Mouse (Mus musculus) naive thymus-derived CD4-positive, alpha-beta T cell, adult 5 months (primary cell): ENCODE data around the gene Zfp712. TPM values are rescaled to one million over a fixed set of nuclear protein-coding genes. Genes with fewer than 3 reads are reported as not detected.

ENCODE experiments used
- polyA plus RNA-seq: library from polyadenylated mRNA; unstranded; fragments of 100-300 nt; shearing (Covaris generic); gene quantifications from one replicate; pipeline ENCODE4 v1.2.1, GENCODE M21; 2017

The Zfp712 gene
- polyA plus RNA-seq = 4.1 TPM

DNA sequence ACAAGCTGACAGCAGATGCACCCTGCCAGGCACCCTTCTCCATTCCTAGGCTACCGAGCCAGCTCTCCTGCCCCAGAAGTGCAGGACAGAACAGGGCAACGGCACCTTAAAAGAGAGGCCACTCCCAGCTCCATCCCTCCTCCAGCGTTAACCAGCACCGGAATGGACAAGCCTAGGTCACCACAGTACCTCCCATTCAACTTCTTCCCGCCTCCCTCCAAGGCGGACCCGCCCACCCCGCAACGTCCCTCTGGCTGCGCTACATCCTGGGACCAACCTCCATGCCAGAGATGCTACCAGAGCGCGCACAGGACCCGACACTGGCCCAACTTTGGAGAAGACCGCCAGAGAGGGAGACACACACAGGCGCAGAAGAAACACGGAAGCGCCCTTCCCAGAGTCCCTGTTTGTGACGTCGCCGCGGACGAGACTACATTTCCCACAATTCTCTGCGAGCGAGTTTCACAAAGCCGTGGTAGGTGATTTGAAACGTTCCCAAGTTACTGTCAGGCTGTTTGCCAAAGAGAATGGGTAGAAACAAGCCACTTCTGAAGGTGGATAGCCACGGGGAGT, at the start of gene Zfp712:
Gene Zfp712, minus strand, starts transcription at position 385 of the 573 bp plus-strand sequence.

DNA sequence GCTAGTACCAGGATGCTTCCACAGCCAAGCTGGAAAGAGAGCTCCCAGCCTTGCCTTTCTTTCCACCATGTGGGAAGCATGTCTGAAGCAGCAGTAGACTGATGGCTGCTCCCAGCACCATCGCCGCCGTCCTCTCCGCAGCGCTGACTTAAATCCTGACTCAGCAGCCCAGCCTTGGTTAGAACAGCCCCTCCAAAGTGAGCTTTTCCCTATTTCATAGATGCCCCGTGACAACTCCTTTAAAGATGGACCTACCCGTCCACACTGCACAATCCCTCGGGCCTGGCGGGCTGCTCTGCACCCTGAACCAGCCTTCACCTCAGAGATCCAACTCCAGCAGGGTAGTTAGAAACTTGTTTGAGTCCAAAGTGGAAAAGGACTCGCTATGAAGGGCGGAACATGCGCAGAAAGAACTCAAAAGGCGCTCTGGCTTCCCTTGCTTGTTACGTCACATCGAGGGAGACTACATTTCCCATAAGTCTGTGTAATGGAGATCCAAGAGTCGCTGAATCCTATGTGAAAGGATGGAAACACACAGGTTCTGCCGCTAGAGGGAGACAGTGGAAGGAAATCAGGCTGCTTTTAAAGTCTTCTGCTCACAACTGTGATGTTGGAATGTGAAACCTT, 47.3 kb upstream of the Zfp712 start, which contains the start of gene Gm28557:
Gene Gm28557, minus strand, starts transcription at position 411 of the 627 bp plus-strand sequence.

DNA sequence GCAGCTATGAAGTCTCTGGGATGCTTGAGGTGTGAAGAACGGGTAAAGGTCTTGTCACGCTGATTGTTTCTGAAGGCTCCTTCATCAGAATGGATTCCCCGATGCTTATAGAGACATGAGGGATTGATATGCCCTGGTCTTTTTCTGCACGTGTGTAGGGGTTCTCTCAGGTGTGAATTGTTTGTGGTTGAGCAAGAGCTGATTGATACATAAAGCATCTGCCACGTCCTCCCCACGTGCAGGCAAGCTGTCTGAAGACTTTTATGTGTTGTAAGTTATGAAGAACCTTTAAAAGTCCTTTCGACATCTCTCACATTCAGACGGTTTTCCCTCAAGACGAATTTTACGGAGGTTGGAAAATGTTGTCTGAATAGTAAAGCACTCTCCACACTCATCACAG, 36.9 kb upstream of the Zfp712 start, which contains the start of gene Zfp708:
Gene Zfp708, minus strand, starts transcription at position 101 of the 400 bp plus-strand sequence.

Other genes starting within 250 kb of the Zfp712 start
- 1.1 TPM for gene Gm10767, start 156.3 kb downstream of the Zfp712 start, polyA plus RNA-seq
- gene Zfp708, start 36.8 kb upstream of the Zfp712 start, polyA plus RNA-seq = 1.5 TPM
- gene Gm28557, start 47.4 kb upstream of the Zfp712 start, polyA plus RNA-seq = 1.5 TPM
- gene Rslcan18, start 55.1 kb upstream of the Zfp712 start, polyA plus RNA-seq = 0.16 TPM
- 0.46 TPM for gene Zfp759, start 60.5 kb upstream of the Zfp712 start, polyA plus RNA-seq
- 6.2 TPM for gene Rsl1, start 112.0 kb upstream of the Zfp712 start, polyA plus RNA-seq
- 1.5 TPM for gene Zfp455, start 133.3 kb upstream of the Zfp712 start, polyA plus RNA-seq
- gene Zfp458, start 217.3 kb upstream of the Zfp712 start, polyA plus RNA-seq = 0.98 TPM
- not detected for gene Zfp457, start 245.3 kb upstream of the Zfp712 start, polyA plus RNA-seq